ENCODE assay signal across 29 mouse cellular contexts in the genomic region with DNA sequence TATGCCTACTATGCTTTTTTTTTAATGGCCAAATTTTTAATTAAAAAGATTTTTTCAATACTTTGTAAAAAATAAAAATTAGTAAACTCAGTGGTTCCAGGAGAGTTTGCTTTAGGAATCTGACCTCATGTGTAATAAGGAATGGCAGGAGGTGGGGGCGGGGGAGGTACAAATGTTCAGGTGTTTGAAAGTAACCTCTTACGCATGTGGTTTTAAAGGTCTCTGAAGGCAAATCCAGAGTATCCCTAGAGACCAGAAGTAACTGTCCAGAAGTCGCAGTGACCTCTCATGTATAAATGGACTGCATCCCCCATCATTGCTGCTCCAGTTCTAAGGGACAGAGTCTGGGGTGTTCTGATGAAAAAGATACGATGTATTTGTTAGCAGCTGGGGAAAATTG. TPM values are rescaled to one million over a fixed set of nuclear protein-coding genes. Genes with fewer than 3 reads are reported as not detected.
DNase-seq lines count a peak whose midpoint lies in the region; ATAC-seq and TF ChIP-seq lines count a peak whose summit lies in the region.
"Had no signal": no experiment of that assay in that cellular context is flagged by ENCODE, and none has a peak within 500 bp of the region (broad histone marks: within the 10 kb centered on the region; RNA-seq: fewer than 3 reads in every experiment).

No protein-coding gene starts in this region.

- peak overlapping the region; percentile 87; the same call in 1 of the 2 replicates for H3K4me2 ChIP-seq in heart, embryonic 14.5 days (ENCODE audit: low read length)
- H3K4me2 ChIP-seq in hindbrain, postnatal 0 days (ENCODE audit: low read depth, low read length), result peak overlapping the region; percentile 79; the same call in 1 of the 2 replicates
- H3K4me2 ChIP-seq in CH12.LX (ENCODE audit: insufficient read depth, low read depth, poor library complexity, severe bottlenecking), result peak overlapping the region; percentile 40; the same call in 1 of the 2 replicates
- no peak overlapping the region for H3K4me2 ChIP-seq in intestine, embryonic 15.5 days (replicated peaks)

- H3K4me3 ChIP-seq in heart, embryonic 14.5 days (ENCODE audit: control insufficient read depth in 1 of 2, insufficient read depth in 1 of 2, low read depth in 1 of 2, low read length in 2 of 2), result peak overlapping the region in 1 of 2 experiments; percentile 99; a peak in 1 of 4 replicates
- no peak overlapping the region for H3K4me3 ChIP-seq in hindbrain, postnatal 0 days (ENCODE audit: low read length)
- H3K4me3 ChIP-seq in hindbrain, embryonic 10.5 days, result no peak overlapping the region
- no peak overlapping the region for H3K4me3 ChIP-seq in CH12.LX (replicated peaks in 1 of 3; ENCODE audit: low read depth in 2 of 3, low read length in 2 of 3, poor library complexity in 1 of 3)
- H3K4me3 ChIP-seq in intestine, embryonic 15.5 days (replicated peaks), result no peak overlapping the region
- H3K4me3 ChIP-seq: embryonic facial prominence, embryonic 15.5 days; left cerebral cortex, adult 2 months had no signal

- no peak for ATAC-seq in heart, embryonic 14.5 days (ENCODE audit: insufficient number of reproducible peaks, insufficient read depth, low FRiP score, low read depth)
- no peak for ATAC-seq in hindbrain, postnatal 0 days
- ATAC-seq in intestine, embryonic 15.5 days, result no peak
- ATAC-seq: forebrain, embryonic 14.5 days; lung, postnatal 0 days; Patski had no signal

- H3K9me3 ChIP-seq in heart, embryonic 14.5 days (ENCODE audit: control insufficient read depth, low read length), result no peaks in the 10 kb centered on the region
- H3K9me3 ChIP-seq in hindbrain, postnatal 0 days (ENCODE audit: low read length), result no peaks in the 10 kb centered on the region
- H3K9me3 ChIP-seq in hindbrain, embryonic 10.5 days, result no peaks in the 10 kb centered on the region
- H3K9me3 ChIP-seq in CH12.LX (replicated peaks; ENCODE audit: low read length), result no peaks in the 10 kb centered on the region
- no peaks in the 10 kb centered on the region for H3K9me3 ChIP-seq in intestine, embryonic 15.5 days
- H3K9me3 ChIP-seq: embryonic facial prominence, embryonic 10.5 days; embryonic facial prominence, embryonic 15.5 days; limb, embryonic 13.5 days; liver, embryonic 13.5 days; neural tube, embryonic 13.5 days had no signal

- peaks cover 5% of the 10 kb centered on the region; the same call in 1 of the 2 replicates for H3K36me3 ChIP-seq in heart, embryonic 14.5 days (ENCODE audit: control insufficient read depth, insufficient read depth, low read length)
- no peaks in the 10 kb centered on the region for H3K36me3 ChIP-seq in hindbrain, postnatal 0 days (ENCODE audit: insufficient read depth, low read length)
- peaks cover 12% of the 10 kb centered on the region for H3K36me3 ChIP-seq in hindbrain, embryonic 10.5 days
- H3K36me3 ChIP-seq in CH12.LX (replicated peaks in 1 of 2; ENCODE audit: control insufficient read depth in 1 of 2, insufficient read depth in 1 of 2, low read length in 1 of 2), result peaks cover 0 to 10% of the 10 kb centered on the region in 2 experiments
- no peaks in the 10 kb centered on the region for H3K36me3 ChIP-seq in intestine, embryonic 15.5 days
- H3K36me3 ChIP-seq: liver, embryonic 13.5 days had no signal

- H3K27ac ChIP-seq in heart, embryonic 14.5 days (replicated peaks in 1 of 2; ENCODE audit: control insufficient read depth in 1 of 2, insufficient read depth in 1 of 2, low read depth in 2 of 2, low read length in 2 of 2), result no peak overlapping the region
- no peak overlapping the region for H3K27ac ChIP-seq in hindbrain, postnatal 0 days
- H3K27ac ChIP-seq in hindbrain, embryonic 10.5 days, result no peak overlapping the region
- no peak overlapping the region for H3K27ac ChIP-seq in CH12.LX (ENCODE audit: insufficient read depth, low read depth)
- no peak overlapping the region for H3K27ac ChIP-seq in intestine, embryonic 15.5 days
- H3K27ac ChIP-seq: embryonic facial prominence, embryonic 10.5 days; embryonic facial prominence, embryonic 15.5 days; layer of hippocampus, adult 2 months; left cerebral cortex, adult 2 months; limb, embryonic 13.5 days; liver, embryonic 13.5 days; macrophage; neural tube, embryonic 13.5 days; stomach, postnatal 0 days had no signal

- in situ Hi-C loops in CH12.LX (cut with MboI; ENCODE audit: low pct_ligation_motif_present, low pct_unique_long_range_greater_than_20kb, low sequenced_read_pairs), result no loop called here

- H3K9ac ChIP-seq in heart, embryonic 14.5 days (ENCODE audit: low read length), result no peak overlapping the region
- H3K9ac ChIP-seq in hindbrain, postnatal 0 days (replicated peaks; ENCODE audit: low read length), result no peak overlapping the region
- H3K9ac ChIP-seq in CH12.LX (ENCODE audit: insufficient read depth, low read depth), result no peak overlapping the region
- no peak overlapping the region for H3K9ac ChIP-seq in intestine, embryonic 15.5 days
- H3K9ac ChIP-seq: embryonic facial prominence, embryonic 15.5 days; limb, embryonic 13.5 days; liver, embryonic 13.5 days had no signal

- dilution Hi-C loops in CH12.LX (cut with MboI; ENCODE audit: extremely low pct_ligation_motif_present, extremely low pct_unique_long_range_greater_than_20kb, low sequenced_read_pairs), result no loop called here

- TF ChIP-seq EP300 in CH12.LX (IDR thresholded peaks at IDR 0.05; ENCODE audit: low read length), result peak; percentile 55; the same call in 1 of the 2 replicates

- TF ChIP-seq CTCF in hindbrain, postnatal 0 days (IDR thresholded peaks at IDR 0.05; ENCODE audit: low read depth), result no peak
- TF ChIP-seq CTCF in CH12.LX (conservative IDR thresholded peaks at IDR 0.05 in 1 of 2, IDR thresholded peaks at IDR 0.05 in 1 of 2; ENCODE audit: low read depth in 2 of 2, low read length in 2 of 2), result no peak

- peaks cover 2 to 24% of the 10 kb centered on the region in 2 experiments; a peak in 3 of 4 replicates for H3K4me1 ChIP-seq in heart, embryonic 14.5 days (ENCODE audit: control insufficient read depth in 2 of 2, insufficient read depth in 2 of 2, low read length in 2 of 2)
- H3K4me1 ChIP-seq in hindbrain, postnatal 0 days (ENCODE audit: insufficient read depth, low read length), result peaks cover 6% of the 10 kb centered on the region; the same call in 1 of the 2 replicates
- H3K4me1 ChIP-seq in hindbrain, embryonic 10.5 days (replicated peaks), result peaks cover 22% of the 10 kb centered on the region
- peaks cover 2 to 47% of the 10 kb centered on the region in 2 experiments; a peak in 3 of 4 replicates for H3K4me1 ChIP-seq in CH12.LX (ENCODE audit: control insufficient read depth in 1 of 2, insufficient read depth in 2 of 2)
- peaks cover 8% of the 10 kb centered on the region for H3K4me1 ChIP-seq in intestine, embryonic 15.5 days (replicated peaks)

- no peak for DNase-seq in heart, adult 11 months
- no peak for DNase-seq in hindbrain, postnatal 0 days (ENCODE audit: low spot score)
- DNase-seq in hindbrain, embryonic 10.5 days (ENCODE audit: low spot score), result no peak
- DNase-seq in A20 (ENCODE audit: low read depth, low spot score), result peak; percentile 36
- no peak for DNase-seq in CH12.LX (ENCODE audit: extremely low read depth)
- DNase-seq: adrenal gland, postnatal 10 days; cerebellum, adult 8-10 months; cerebellum, postnatal 25 days; gastrocnemius, postnatal 36 days; kidney, adult 11 months; kidney, postnatal 36 days; liver, embryonic 13.5 days; lung, adult 18-20 months; right cerebral cortex, postnatal 4 days; thymus, adult 18-20 months; thymus, postnatal 25 days had no signal

- H3K79me2 ChIP-seq in CH12.LX (replicated peaks; ENCODE audit: control insufficient read depth, extremely low read depth, insufficient read depth, poor library complexity, severe bottlenecking), result peaks cover 42% of the 10 kb centered on the region

- no peaks in the 10 kb centered on the region for H3K27me3 ChIP-seq in heart, embryonic 14.5 days (ENCODE audit: control insufficient read depth, insufficient read depth, low read length)
- H3K27me3 ChIP-seq in hindbrain, postnatal 0 days (ENCODE audit: insufficient read depth, low read length), result no peaks in the 10 kb centered on the region
- peaks cover 4% of the 10 kb centered on the region; the same call in 1 of the 2 replicates for H3K27me3 ChIP-seq in hindbrain, embryonic 10.5 days (ENCODE audit: insufficient read depth, poor library complexity, severe bottlenecking)
- no peaks in the 10 kb centered on the region for H3K27me3 ChIP-seq in CH12.LX (replicated peaks)
- no peaks in the 10 kb centered on the region for H3K27me3 ChIP-seq in intestine, embryonic 15.5 days (replicated peaks)
- H3K27me3 ChIP-seq: embryonic facial prominence, embryonic 15.5 days; neural tube, embryonic 13.5 days; Patski had no signal

- TF ChIP-seq RAD21 in CH12.LX (IDR thresholded peaks at IDR 0.05; ENCODE audit: low read depth, low read length), result no peak

- no peak for TF ChIP-seq POLR2A in CH12.LX (IDR thresholded peaks at IDR 0.05; ENCODE audit: low read depth, low read length)

- 75% methylated on average over 4 of the region's 4 CpGs for whole genome bisulfite sequencing in heart, embryonic 14.5 days
- 90% methylated on average over 4 of the region's 4 CpGs for WGBS in hindbrain, postnatal 0 days
- WGBS in hindbrain, embryonic 10.5 days, result 92% methylated on average over 4 of the region's 4 CpGs
- WGBS in intestine, embryonic 15.5 days, result 87% methylated on average over 4 of the region's 4 CpGs

TF ChIP-seq in CH12.LX, 34 proteins besides CTCF, POLR2A, EP300 and RAD21 (continues in another document):
- TF ChIP-seq ELF1 (IDR thresholded peaks at IDR 0.05; ENCODE audit: low read depth, low read length) (no peak), ZNF384 (IDR thresholded peaks at IDR 0.05; ENCODE audit: low read depth, low read length) (no peak), NRF1 (IDR thresholded peaks at IDR 0.05; ENCODE audit: low read depth, low read length) (no peak), IRF4 (IDR thresholded peaks at IDR 0.05; ENCODE audit: low read depth, low read length) (peak; percentile 16; the same call in 1 of the 2 replicates), NELFE (IDR thresholded peaks at IDR 0.05; ENCODE audit: low read depth, low read length) (no peak), MAX (IDR thresholded peaks at IDR 0.05; ENCODE audit: low read length) (no peak), JUN (IDR thresholded peaks at IDR 0.05; ENCODE audit: insufficient read depth, low read depth, low read length) (peak; percentile 2; the same call in 1 of the 2 replicates), HCFC1 (IDR thresholded peaks at IDR 0.05; ENCODE audit: low read depth, low read length) (no peak), PAX5 (IDR thresholded peaks at IDR 0.05; ENCODE audit: low read length) (no peak), USF2 (conservative IDR thresholded peaks at IDR 0.05; ENCODE audit: low read depth, low read length) (no peak)

RNA-seq across cellular contexts. Expression of gene Ktn1, which starts 3.0 kb away (rescaled TPM):
- 92.8 and 105 TPM in 2 replicates for polyA plus RNA-seq in heart, embryonic 14.5 days (2014; fragmentation: Nextera tagmentation; extraction: Ambion mirVana)
- 23.5 and 27.4 TPM in 2 replicates for total RNA-seq in hindbrain, postnatal 0 days (2014; rRNA removed)
- 66.8 and 73.8 TPM in 2 replicates for polyA plus RNA-seq in hindbrain, postnatal 0 days (2015; fragmentation: Nextera tagmentation; extraction: Ambion mirVana)
- polyA plus RNA-seq in hindbrain, embryonic 10.5 days (2016; fragmentation: Nextera tagmentation; extraction: Ambion mirVana), result 44.3 and 62.6 TPM in 2 replicates
- 19.8 and 23.2 TPM in 2 replicates for total RNA-seq in CH12.LX (2012; rRNA removed)
- total RNA-seq in CH12.LX (2014; rRNA removed), result 25.6 and 31.1 TPM in 2 replicates
- polyA plus RNA-seq in CH12.LX (2012; ENCODE audit: insufficient read length, low read depth), result 56.5 and 69.7 TPM in 2 replicates
- 40.8 and 54.5 TPM in 2 replicates for polyA plus RNA-seq in intestine, embryonic 15.5 days (2015; fragmentation: Nextera tagmentation; extraction: Ambion mirVana)
